Mouse (Mus musculus) right cerebral cortex, postnatal 14 days (tissue): Measurements from ENCODE around the gene Nol10.

Source experiments
- DNase-seq: peaks from one replicate; pipeline ENCODE4 v3.0.0; 2022

The Nol10 gene

GRCm38 (mm10) chr12:17348048-17349036 lies at the start of gene Nol10:
Gene Nol10 (plus strand): TSS chr12:17348458.
- DNase-seq, result peak; percentile 91

- DNase-seq, result no peak
Measured at GRCm38 (mm10) chr12:17299902-17300301, 48.4 kb upstream of the Nol10 start.

GRCm38 (mm10) chr12:17305445-17305844 lies 42.8 kb upstream of the Nol10 start:
- no peak for DNase-seq

GRCm38 (mm10) chr12:17308246-17308645 lies 40.0 kb upstream of the Nol10 start:
- no peak for DNase-seq

GRCm38 (mm10) chr12:17310852-17311839 lies 37.1 kb upstream of the Nol10 start:
- no peak for DNase-seq

GRCm38 (mm10) chr12:17316096-17316495 lies 32.2 kb upstream of the Nol10 start:
- no peak for DNase-seq

- no peak for DNase-seq
Measured at GRCm38 (mm10) chr12:17317970-17318369, 30.3 kb upstream of the Nol10 start.

- no peak for DNase-seq
Measured at GRCm38 (mm10) chr12:17318453-17318852, 29.8 kb upstream of the Nol10 start.

- DNase-seq, result peak; percentile 24
Measured at GRCm38 (mm10) chr12:17324549-17325470, 23.4 kb upstream of the Nol10 start.

GRCm38 (mm10) chr12:17329259-17329658 lies 19.0 kb upstream of the Nol10 start, which contains the start of gene Atp6v1c2:
Gene Atp6v1c2 (minus strand): TSS chr12:17329359.
- DNase-seq, result no peak

GRCm38 (mm10) chr12:17333459-17333858 lies 14.8 kb upstream of the Nol10 start:
- no peak for DNase-seq

- no peak for DNase-seq
Measured at GRCm38 (mm10) chr12:17338338-17338737, 9.9 kb upstream of the Nol10 start.

- no peak for DNase-seq
Measured at GRCm38 (mm10) chr12:17339114-17339905, 8.9 kb upstream of the Nol10 start.

GRCm38 (mm10) chr12:17347327-17348047 lies 771 bp upstream of the Nol10 start:
- no peak for DNase-seq

GRCm38 (mm10) chr12:17350106-17350505 lies 1.8 kb downstream of the Nol10 start:
- DNase-seq, result no peak

GRCm38 (mm10) chr12:17356853-17357252 lies 8.6 kb downstream of the Nol10 start:
- DNase-seq, result no peak

- no peak for DNase-seq
Measured at GRCm38 (mm10) chr12:17357795-17358194, 9.5 kb downstream of the Nol10 start.

GRCm38 (mm10) chr12:17358981-17359380 lies 10.7 kb downstream of the Nol10 start:
- peak; percentile 40 for DNase-seq

GRCm38 (mm10) chr12:17360104-17360503 lies 11.8 kb downstream of the Nol10 start:
- no peak for DNase-seq

- no peak for DNase-seq
Measured at GRCm38 (mm10) chr12:17360650-17361049, 12.4 kb downstream of the Nol10 start.
